Mouse (Mus musculus) G1E (cell line): ENCODE data around the gene Heca.

Experiments used
- CTCF ChIP-seq: IDR thresholded peaks from 2 replicates; pipeline ENCODE4 v1.5.1; 2012; ENCODE audit warnings: low read depth, low read length, inconsistent platforms, mixed read lengths
- GATA1 ChIP-seq: IDR thresholded peaks from 2 replicates; pipeline ENCODE4 v1.6.1; 2012; ENCODE audit warnings: borderline replicate concordance, low read length, inconsistent platforms, mixed read lengths
- TAL1 ChIP-seq: conservative IDR thresholded peaks from 2 replicates; pipeline ENCODE4 v1.6.1; 2012; ENCODE audit warnings: low read depth, low read length, inconsistent platforms, mixed read lengths

DNA sequence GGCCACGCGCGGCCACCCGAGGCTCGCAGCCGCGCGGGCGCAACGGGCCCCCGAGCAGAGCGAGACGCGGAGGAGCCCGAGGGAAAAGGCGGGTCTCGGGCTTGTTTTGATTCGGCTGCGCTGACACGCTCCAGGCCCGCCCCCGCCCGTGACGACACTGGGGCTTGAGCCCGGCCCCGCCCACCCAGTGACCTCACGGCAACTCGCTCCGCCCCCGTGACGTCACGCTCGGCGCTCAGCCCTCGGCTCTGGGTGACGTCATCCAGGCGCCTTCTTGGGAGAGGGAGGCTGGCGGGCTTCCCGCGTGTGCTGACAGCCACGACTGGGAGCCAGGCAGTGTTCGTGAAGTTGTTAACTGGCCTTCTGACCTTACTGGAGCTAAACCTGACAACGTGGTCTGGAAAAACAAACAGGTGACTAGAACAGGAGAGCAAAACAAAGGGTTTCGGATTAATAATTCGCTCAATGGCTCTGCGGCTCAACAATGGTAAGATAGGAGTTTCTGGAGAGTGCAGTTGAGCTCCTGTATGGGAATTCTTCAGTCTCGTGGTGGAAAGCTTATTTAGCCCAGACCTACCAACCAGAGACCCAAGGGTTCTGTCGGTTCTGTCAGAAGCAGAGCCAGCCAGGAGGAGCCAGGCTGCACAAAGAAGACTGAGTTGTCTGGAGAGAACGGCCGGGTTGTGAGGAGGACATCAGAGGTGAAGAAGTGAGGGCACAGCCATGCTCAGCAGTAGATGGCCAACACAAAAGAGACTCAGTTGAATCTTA, at the start of gene Heca:
- no peak for TF ChIP-seq CTCF
- TF ChIP-seq GATA1, result no peak
- TF ChIP-seq TAL1, result no peak
